Mouse (Mus musculus) bone marrow, adult 2 months (tissue): Measurements from ENCODE around the gene Ltk.

Source experiments
- CTCF ChIP-seq: fragments of 200-500 bp; IDR thresholded peaks from 2 replicates; pipeline ENCODE4 v1.5.1; 2011; ENCODE audit warnings: low read length, control low read depth; ENCODE audit not compliant: control insufficient read depth, insufficient read depth
- POLR2A ChIP-seq: fragments of 200-500 bp; IDR thresholded peaks from 2 replicates; pipeline ENCODE4 v1.6.1; 2011; ENCODE audit warnings: low read depth, mild to moderate bottlenecking, control low read depth, low read length, borderline replicate concordance; ENCODE audit not compliant: control insufficient read depth

DNA sequence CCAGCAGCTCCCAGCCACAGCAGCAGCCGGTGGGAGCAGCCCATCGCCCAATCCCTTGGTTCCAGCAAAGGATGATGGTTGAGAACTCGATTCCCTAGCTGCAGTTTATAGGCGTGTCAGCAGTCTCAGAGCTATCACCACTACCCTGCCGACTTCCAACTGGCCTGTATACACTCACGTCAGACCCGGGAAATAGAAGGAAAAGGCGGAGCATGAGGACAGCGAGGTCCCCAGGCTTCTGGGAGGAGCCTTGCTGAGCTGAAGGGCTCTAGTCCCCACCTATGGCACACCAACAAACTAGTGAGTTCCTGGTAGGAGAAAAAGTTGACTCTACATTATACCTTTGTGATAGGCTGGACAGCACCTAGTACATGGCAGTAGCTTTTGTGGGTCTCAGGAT, at the start of gene Ltk:
- TF ChIP-seq CTCF = no peak
- no peak for TF ChIP-seq POLR2A
